Mouse (Mus musculus): ENCODE measurements around the gene Zfyve16.
A peak's percentile ranks its signal among the peaks of the same experiment; 100 is the strongest.

Zfyve16 gene

DNA sequence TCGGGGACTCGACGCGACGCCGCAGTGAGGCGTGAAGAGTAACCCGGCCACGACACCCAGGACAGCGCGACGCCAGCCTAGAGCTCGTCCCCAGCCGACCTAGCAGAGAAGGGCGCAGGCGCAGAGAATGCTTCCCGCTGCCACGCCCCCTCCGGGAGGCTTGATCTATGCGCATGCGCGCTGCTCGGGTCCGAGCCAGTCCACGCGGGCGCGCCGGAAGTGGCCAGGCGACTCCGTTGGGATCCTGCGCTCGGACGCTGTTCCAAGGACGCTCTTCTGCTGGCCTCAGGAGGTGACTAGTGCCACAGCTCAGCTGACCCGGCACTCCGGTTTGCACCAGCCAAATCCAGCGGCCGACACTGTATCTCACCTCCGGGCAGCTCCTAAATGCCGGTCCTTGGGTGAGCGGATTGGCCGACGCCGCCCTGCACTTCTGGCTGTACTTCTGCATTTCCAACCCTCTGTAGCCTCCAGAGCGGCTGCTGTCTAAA lies at the start of gene Zfyve16:
Zfyve16 (minus strand) TSS at position 148 of the 491 bp plus-strand sequence.
- DNase-seq (ENCODE audit: extremely low read depth, low read depth, low spot score) = peak; percentile 13

- no peak for DNase-seq (ENCODE audit: extremely low read depth, low read depth, low spot score)
Measured at GRCm38 (mm10) chr13:92578210-92578609, 47.5 kb upstream of the Zfyve16 start.

DNA sequence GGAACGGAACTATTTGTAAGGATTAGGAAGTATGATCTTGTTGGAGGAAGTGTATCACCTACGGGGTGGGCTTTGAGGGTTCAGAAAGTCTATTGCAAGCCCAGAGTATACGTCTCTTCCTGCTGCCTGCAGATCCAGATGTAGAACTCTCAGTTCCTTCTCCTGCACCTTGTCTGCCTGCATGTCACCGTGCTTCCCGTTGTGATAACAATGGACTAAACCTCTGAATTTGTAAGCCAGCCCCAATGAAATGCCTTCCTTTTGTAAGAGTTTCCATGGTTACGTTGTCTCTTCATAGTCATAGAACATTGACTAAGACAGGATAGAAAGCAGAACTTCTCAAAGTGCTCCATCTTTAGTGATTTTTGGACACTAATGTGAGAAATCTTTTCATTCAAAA lies 46.0 kb upstream of the Zfyve16 start:
- DNase-seq (ENCODE audit: extremely low read depth, low read depth, low spot score) = no peak

- no peak for DNase-seq (ENCODE audit: extremely low read depth, low read depth, low spot score)
Measured at GRCm38 (mm10) chr13:92576072-92576471, 45.4 kb upstream of the Zfyve16 start, which contains the start of gene Spz1. TSS of gene Spz1 (minus strand) at chr13:92576172.

GRCm38 (mm10) chr13:92559429-92559828 lies 28.8 kb upstream of the Zfyve16 start:
- no peak for DNase-seq (ENCODE audit: extremely low read depth, low read depth, low spot score)

DNA sequence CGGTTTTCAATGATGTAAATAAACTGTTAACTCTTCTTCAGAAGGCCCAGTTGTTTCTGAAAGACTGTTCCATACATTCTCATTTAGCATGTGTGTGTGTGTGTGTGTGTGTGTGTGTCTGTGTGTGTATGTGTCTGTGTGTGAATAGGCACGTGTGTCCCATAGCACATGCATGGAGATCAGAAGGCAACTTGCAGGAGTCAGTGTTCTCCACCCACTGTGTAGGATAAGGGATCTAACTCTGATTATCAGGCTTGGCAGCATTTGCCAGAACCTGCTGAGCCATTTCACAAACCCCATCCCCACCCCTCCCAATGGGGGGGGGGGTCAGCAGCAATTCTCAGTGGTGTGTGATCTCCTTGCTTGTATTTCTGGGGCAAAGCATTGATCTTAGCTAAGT lies 26.6 kb upstream of the Zfyve16 start:
- DNase-seq (ENCODE audit: extremely low read depth, low read depth, low spot score) = no peak

DNA sequence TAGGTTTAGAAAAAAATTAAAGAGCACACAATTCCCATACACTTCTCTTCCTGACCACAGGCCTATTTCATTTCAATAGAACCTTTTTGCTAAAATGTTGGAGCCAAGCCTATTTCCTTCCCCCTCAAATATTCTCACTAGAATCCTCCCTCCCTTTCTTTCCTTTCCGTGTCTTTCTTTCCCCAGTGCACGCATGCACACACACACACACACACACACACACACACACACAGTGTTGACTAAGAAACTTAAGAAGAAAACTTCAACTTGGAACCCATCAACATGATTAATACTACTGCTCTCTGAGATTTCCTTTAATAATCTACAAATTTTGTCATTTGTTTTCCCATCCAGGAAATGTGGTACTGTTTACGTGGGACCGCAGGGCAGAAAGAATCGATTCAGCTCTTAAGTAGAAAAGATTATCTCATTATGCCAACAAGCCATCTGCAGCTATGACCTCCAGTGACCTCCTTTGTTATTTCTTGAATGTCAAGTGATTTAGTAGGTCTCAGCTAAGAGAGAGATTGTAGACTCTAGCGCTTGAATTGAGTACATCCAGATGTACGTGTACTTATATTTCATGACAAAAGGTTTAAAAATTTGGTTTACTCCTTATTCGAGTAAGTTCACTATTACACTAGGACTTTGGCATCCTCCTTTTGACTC lies 25.9 kb upstream of the Zfyve16 start:
- DNase-seq (ENCODE audit: extremely low read depth, low read depth, low spot score) = no peak

- no peak for DNase-seq (ENCODE audit: extremely low read depth, low read depth, low spot score)
Measured at GRCm38 (mm10) chr13:92547093-92547492, 16.4 kb upstream of the Zfyve16 start.

GRCm38 (mm10) chr13:92540997-92541396 lies 10.3 kb upstream of the Zfyve16 start:
- no peak for DNase-seq (ENCODE audit: extremely low read depth, low read depth, low spot score)

- DNase-seq (ENCODE audit: extremely low read depth, low read depth, low spot score) = no peak
Measured at GRCm38 (mm10) chr13:92539126-92539525, 8.5 kb upstream of the Zfyve16 start.

DNA sequence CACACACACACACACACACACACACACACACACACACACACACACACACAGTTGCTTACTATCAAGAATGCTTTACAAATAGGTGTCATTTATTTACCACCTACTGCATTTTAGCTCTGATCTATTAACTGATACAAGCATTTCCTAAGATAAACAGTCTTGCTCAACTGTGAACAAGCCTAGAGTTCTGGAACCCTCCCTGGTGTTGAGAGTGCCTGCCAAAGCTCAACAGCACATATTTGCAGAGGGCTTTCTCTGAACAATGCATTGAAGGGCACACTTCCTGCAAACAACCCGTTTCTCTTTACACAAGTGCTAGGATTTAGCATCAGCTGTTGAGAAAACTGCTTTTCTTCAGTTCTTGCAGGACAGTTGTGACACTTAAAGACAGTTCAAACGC lies 3.1 kb upstream of the Zfyve16 start:
- no peak for DNase-seq (ENCODE audit: extremely low read depth, low read depth, low spot score)

GRCm38 (mm10) chr13:92532216-92532615 lies 1.5 kb upstream of the Zfyve16 start:
- no peak for DNase-seq (ENCODE audit: extremely low read depth, low read depth, low spot score)

- no peak for DNase-seq (ENCODE audit: extremely low read depth, low read depth, low spot score)
Measured at GRCm38 (mm10) chr13:92531237-92531636, 569 bp upstream of the Zfyve16 start.

DNA sequence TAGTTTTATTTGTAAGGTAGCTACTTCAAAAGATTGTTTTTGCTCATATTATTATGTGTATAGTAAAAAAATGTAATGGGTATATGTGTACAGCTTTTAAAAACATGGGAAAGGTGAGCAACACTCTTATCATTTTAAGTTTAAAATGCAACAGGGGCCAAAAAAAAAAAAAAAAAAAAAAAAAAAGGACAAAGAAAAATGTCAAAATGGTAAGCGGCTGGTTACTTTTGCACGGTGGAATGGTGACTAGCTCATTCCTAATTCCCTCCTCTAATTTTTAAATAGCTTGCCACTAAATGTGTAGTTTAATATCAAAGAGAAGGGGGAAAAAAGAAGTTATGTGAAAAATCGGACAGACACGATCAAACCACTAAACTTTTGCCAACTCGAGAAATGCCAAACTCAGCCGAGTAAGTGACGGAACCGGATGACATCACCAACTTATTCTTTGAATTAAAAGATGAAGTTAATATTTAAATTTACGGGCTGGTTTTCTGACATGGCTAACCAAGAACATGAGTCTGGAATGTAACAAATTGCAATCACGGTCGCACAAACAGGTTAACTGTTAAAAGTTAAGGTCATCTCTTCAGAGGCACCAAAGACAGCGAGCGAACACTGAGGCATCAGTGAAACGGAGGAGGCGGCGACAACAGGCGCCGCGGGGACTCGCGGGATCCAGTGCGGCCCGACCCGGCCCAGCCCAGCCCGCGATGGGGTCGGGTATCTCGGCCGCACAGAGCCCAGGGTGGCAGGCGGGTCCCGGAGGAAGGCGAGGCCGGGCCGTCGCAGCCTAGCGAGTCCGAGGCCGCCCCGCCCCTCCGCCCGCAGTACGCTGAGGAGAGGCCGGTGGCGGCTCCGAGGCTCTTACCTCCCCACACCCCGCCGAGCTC lies 594 bp downstream of the Zfyve16 start:
- DNase-seq (ENCODE audit: extremely low read depth, low read depth, low spot score) = no peak

GRCm38 (mm10) chr13:92523178-92523813 lies 7.4 kb downstream of the Zfyve16 start:
- no peak for DNase-seq (ENCODE audit: extremely low read depth, low read depth, low spot score)

DNA sequence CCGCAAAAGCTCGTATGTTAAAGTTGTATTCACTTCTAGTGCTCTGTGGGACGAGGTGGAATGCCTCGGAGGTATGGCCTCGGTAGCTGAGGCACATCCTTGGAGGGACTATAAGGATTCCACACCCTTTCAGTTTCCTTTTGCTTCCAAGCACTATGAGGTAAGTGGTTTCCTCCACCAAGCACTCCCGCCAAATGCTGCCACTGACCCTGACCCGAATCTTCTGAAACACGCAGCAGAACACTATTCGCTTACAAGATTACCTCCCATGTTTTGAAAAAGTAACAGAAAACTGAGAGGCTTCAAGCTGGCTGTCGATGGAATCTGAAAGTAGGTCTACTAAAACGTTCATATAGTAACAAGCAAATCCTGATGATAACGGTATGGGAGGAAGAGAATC lies 25.8 kb downstream of the Zfyve16 start:
- DNase-seq (ENCODE audit: extremely low read depth, low read depth, low spot score) = no peak

DNA sequence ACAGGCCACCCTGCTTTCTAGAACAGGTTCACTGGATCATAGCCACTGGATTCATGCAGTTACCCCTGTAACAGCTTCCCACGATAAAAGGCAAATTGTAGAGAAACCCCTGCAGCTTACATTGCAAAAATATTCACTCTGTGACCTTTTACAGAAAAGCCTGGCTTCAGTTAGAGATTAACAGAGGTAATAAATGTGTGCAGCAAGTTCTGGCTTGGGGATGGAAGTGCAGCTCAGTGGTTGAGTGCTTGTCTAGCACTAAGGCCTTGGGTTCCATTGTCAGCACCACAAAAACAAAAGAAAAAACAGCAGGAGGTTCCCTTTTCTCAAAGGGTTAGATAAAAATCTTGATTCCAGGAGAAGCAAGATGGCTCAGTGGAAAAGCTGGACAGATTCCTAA lies 38.7 kb downstream of the Zfyve16 start:
- DNase-seq (ENCODE audit: extremely low read depth, low read depth, low spot score) = no peak

DNA sequence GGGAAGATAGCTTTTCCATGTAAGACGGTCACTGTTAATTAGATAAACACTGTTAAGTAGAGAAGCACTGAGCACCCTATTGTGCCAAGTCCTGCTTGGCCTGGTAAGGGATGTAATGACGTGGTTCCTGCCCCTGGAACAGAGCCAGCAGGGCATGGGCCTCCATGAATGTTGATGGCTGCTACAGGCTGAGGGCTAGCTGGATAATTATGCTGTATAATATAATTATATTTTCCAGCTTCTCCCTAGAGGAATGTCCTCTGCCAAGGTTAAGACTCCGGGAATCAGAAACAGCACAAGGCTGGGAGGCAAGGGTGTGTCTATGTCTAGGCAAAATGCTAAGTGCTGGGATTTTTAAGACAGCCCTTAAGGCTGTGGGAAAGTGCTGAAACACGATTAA lies 39.9 kb downstream of the Zfyve16 start:
- DNase-seq (ENCODE audit: extremely low read depth, low read depth, low spot score) = no peak

- peak; percentile 47 for DNase-seq (ENCODE audit: extremely low read depth, low read depth, low spot score)
Measured at GRCm38 (mm10) chr13:92483852-92484463, 46.7 kb downstream of the Zfyve16 start, which contains the start of gene Fam151b. TSS of gene Fam151b (minus strand) at chr13:92484015.

DNA sequence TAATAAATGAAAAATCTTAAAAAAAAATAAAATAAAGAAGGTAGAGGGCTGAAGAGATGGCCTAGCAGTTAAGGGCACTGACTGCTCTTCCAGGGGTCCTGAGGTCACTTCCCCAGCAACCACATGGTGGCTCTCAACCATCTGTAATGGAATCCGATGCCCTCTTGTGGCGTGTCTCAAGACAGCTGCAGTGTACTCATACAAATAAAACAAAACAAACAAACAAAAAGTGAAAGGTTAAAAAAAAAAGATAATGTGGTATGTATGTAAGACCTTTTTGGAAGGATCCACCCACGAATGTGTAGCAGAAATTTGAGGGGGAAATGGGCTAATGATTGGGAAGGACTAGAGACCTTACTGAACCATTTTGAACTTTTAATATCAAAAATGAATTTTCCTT lies 47.3 kb downstream of the Zfyve16 start:
- DNase-seq (ENCODE audit: extremely low read depth, low read depth, low spot score) = no peak

DNA sequence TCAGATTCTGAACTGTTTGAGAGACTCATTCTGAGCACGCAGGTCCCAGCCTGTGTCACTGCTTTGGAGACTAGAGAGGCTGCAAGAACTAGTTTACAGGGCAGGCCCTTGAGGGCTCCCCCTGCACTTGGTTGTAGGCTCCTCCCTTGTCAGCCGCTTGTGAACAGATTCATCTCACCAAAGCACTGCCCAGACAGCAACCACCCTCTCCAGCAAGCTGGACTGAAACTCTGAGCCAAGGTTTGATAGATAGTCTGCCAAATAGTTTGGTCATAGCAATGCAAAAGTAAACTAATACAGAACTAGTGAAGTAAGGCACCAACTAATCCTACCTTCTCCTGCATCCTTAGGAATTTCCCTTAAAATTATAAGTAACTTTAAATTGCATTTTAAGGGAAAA lies 60.5 kb downstream of the Zfyve16 start:
- DNase-seq (ENCODE audit: extremely low read depth, low read depth, low spot score) = no peak
